Mouse (Mus musculus) granulocyte monocyte progenitor cell, adult 5-6 weeks (primary cell): ENCODE data around the gene Olfr1321. TPM values are rescaled to one million over a fixed set of nuclear protein-coding genes. Genes with fewer than 3 reads are reported as not detected.

Source experiments
- ATAC-seq: replicated peaks from 2 replicates; pipeline ENCODE4 v1.8.0; 2016; ENCODE audit warnings: mild to moderate bottlenecking, moderate TSS enrichment, inconsistent platforms; ENCODE audit not compliant: poor library complexity, severe bottlenecking
- total RNA-seq, 2 experiments: library from RNA; stranded (forward) in 1 of 2; stranded (reverse) in 1 of 2; fragments of 200-712, 200-1000 nt in 1 of 2; fragments of >200 nt in 1 of 2; fragmentation: Nextera tagmentation in 1 of 2; gene quantifications; 2 replicates each; pipeline ENCODE4 v1.2.3; 2014 to 2017

Gene Olfr1321
- not detected in 2 replicates for total RNA-seq (2014; fragmentation: Nextera tagmentation)
- not detected in 2 replicates for total RNA-seq (2017)

DNA sequence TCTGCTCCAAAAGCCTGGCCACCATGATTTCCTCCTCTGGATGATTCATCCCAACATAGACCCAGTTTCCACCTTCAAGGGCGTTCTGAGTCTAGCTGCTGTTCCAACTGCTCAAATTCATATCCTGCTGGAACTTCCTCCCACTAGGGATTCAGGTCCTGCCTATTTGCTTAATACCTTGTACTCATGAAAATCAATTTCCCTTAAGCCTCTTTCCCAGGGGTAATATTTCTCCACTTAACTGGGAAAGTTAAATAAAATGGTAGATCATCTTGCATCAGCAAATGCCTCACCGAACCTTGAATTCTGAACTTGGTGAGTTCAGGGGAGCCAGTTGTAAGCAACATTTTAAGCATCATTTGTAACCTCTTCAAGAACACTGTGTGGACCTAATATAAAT, at the start of gene Olfr1321:
TSS of gene Olfr1321 (minus strand) at position 101 of the 400 bp plus-strand sequence.
- no peak for ATAC-seq

DNA sequence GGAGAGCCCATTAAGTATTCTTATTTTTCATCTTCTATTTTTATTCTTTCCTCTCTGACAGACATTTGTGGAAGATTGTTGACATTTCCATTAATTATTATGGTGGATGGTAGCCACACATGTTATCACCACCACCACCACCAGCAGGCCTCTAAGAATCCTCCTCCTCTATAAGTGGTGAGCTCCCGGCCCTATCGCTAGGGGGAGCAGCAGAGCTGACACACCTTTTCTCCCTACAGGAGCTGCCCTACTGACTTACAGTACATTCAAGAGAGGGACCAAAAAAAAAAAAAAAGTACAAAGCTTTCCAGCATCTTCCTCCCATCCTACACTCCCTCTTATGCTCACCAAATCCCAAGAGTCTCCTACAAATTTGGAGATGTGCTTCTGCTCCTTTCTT, 36.0 kb upstream of the Olfr1321 start:
- ATAC-seq = no peak

- ATAC-seq = no peak
Observed at GRCm38 (mm10) chrX:49745192-49745591, 10.3 kb upstream of the Olfr1321 start.

Other genes starting within 250 kb of the Olfr1321 start
- gene Olfr1320, start 62.7 kb downstream of the Olfr1321 start, total RNA-seq (2014; fragmentation: Nextera tagmentation) = not detected in 2 replicates
- gene Olfr1320, start 62.7 kb downstream of the Olfr1321 start, total RNA-seq (2017) = not detected in 2 replicates
- not detected in 2 replicates for gene Igsf1, start 62.7 kb upstream of the Olfr1321 start, total RNA-seq (2014; fragmentation: Nextera tagmentation)
- not detected in 2 replicates for gene Igsf1, start 62.7 kb upstream of the Olfr1321 start, total RNA-seq (2017)
- not detected in 2 replicates for gene Olfr1322, start 156.4 kb upstream of the Olfr1321 start, total RNA-seq (2014; fragmentation: Nextera tagmentation)
- not detected in 2 replicates for gene Olfr1322, start 156.4 kb upstream of the Olfr1321 start, total RNA-seq (2017)